Mouse (Mus musculus): ENCODE measurements around the gene Slc37a3. TPM values are rescaled to one million over a fixed set of nuclear protein-coding genes. Genes with fewer than 3 reads are reported as not detected.
A peak's percentile ranks its signal among the peaks of the same experiment; 100 is the strongest.
"Not testable (repeated sequence)": the region's sequence is repeated elsewhere in the genome, so short reads cannot be mapped to it uniquely, and the experiment has no call there.

Slc37a3 gene
- polyA plus RNA-seq, 2 experiments: 42.8 to 62.6 TPM

- no peak for TF ChIP-seq POLR2A (IDR thresholded peaks at IDR 0.05; ENCODE audit: borderline replicate concordance, extremely low read depth, insufficient read depth, insufficient read length)
- H3K36me3 ChIP-seq (ENCODE audit: control insufficient read depth, insufficient read depth, low read length): no peaks in the 10 kb centered on the region
- ATAC-seq (ENCODE audit: low FRiP score, low read depth): no peak
- no peak overlapping the region for H3K4me3 ChIP-seq (replicated peaks; ENCODE audit: low read length)
- no peak overlapping the region for H3K9ac ChIP-seq (ENCODE audit: low read depth, low read length, severe bottlenecking)
- no peak overlapping the region; the same call in 1 of the 2 replicates for H3K4me2 ChIP-seq (replicated peaks; ENCODE audit: low read depth, low read length, severe bottlenecking)
- DNase-seq (ENCODE audit: low spot score): no peak
- H3K9me3 ChIP-seq (ENCODE audit: control insufficient read depth, low read length): no peaks in the 10 kb centered on the region
- 41% methylated on average over 4 of the region's 4 CpGs for WGBS
- H3K4me1 ChIP-seq (ENCODE audit: control insufficient read depth, insufficient read depth, low read length): peaks cover 4% of the 10 kb centered on the region
- no peaks in the 10 kb centered on the region for H3K27me3 ChIP-seq (ENCODE audit: control insufficient read depth, insufficient read depth, low read length)
- H3K27ac ChIP-seq (replicated peaks; ENCODE audit: low read depth, low read length): no peak overlapping the region
Measured at GRCm38 (mm10) chr6:39420867-39421266, 43.4 kb upstream of the Slc37a3 start.

GRCm38 (mm10) chr6:39419851-39420721 lies 42.6 kb upstream of the Slc37a3 start, which contains the start of gene Mkrn1:
Mkrn1 (minus strand) TSS chr6:39420462.
- ATAC-seq (ENCODE audit: low FRiP score, low read depth) (peak; percentile 88), DNase-seq (ENCODE audit: low spot score) (peak; percentile 79)
- H3K9me3 ChIP-seq (ENCODE audit: control insufficient read depth, low read length): no peaks in the 10 kb centered on the region
- peak within 1 kb of the TSS; percentile 72 for H3K4me2 ChIP-seq (replicated peaks; ENCODE audit: low read depth, low read length, severe bottlenecking)
- H3K36me3 ChIP-seq (ENCODE audit: control insufficient read depth, insufficient read depth, low read length): no peaks in the 10 kb centered on the region
- peak within 1 kb of the TSS; percentile 92 for H3K4me3 ChIP-seq (replicated peaks; ENCODE audit: low read length)
- peak within 1 kb of the TSS; percentile 58; the same call in 1 of the 2 replicates for H3K27ac ChIP-seq (replicated peaks; ENCODE audit: low read depth, low read length)
- H3K27me3 ChIP-seq (ENCODE audit: control insufficient read depth, insufficient read depth, low read length): no peaks in the 10 kb centered on the region
- H3K4me1 ChIP-seq (ENCODE audit: control insufficient read depth, insufficient read depth, low read length): peaks cover 4% of the 10 kb centered on the region
- WGBS: under 1% methylated on average over 42 of the region's 82 CpGs
- peak; percentile 30; the same call in 1 of the 2 replicates for TF ChIP-seq POLR2A (IDR thresholded peaks at IDR 0.05; ENCODE audit: borderline replicate concordance, extremely low read depth, insufficient read depth, insufficient read length)
- H3K9ac ChIP-seq (ENCODE audit: low read depth, low read length, severe bottlenecking): peak within 1 kb of the TSS; percentile 76

- H3K4me1 ChIP-seq (ENCODE audit: control insufficient read depth, insufficient read depth, low read length): peaks cover 4% of the 10 kb centered on the region
- under 1% methylated on average over 43 of the region's 43 CpGs for WGBS
- peak overlapping the region; percentile 76 for H3K9ac ChIP-seq (ENCODE audit: low read depth, low read length, severe bottlenecking)
- ATAC-seq (ENCODE audit: low FRiP score, low read depth): no peak; the same call in 1 of the 2 replicates
- H3K4me3 ChIP-seq (replicated peaks; ENCODE audit: low read length): peak overlapping the region; percentile 92
- TF ChIP-seq POLR2A (IDR thresholded peaks at IDR 0.05; ENCODE audit: borderline replicate concordance, extremely low read depth, insufficient read depth, insufficient read length): no peak
- peak; percentile 10 for DNase-seq (ENCODE audit: low spot score)
- no peaks in the 10 kb centered on the region for H3K9me3 ChIP-seq (ENCODE audit: control insufficient read depth, low read length)
- peak overlapping the region; percentile 72 for H3K4me2 ChIP-seq (replicated peaks; ENCODE audit: low read depth, low read length, severe bottlenecking)
- H3K27ac ChIP-seq (replicated peaks; ENCODE audit: low read depth, low read length): peak overlapping the region; percentile 58; the same call in 1 of the 2 replicates
- no peaks in the 10 kb centered on the region for H3K36me3 ChIP-seq (ENCODE audit: control insufficient read depth, insufficient read depth, low read length)
- H3K27me3 ChIP-seq (ENCODE audit: control insufficient read depth, insufficient read depth, low read length): no peaks in the 10 kb centered on the region
Measured at GRCm38 (mm10) chr6:39419386-39419850, 41.9 kb upstream of the Slc37a3 start.

GRCm38 (mm10) chr6:39416654-39417053 lies 39.2 kb upstream of the Slc37a3 start:
- DNase-seq (ENCODE audit: low spot score); H3K27me3 ChIP-seq (ENCODE audit: control insufficient read depth, insufficient read depth, low read length); ATAC-seq (ENCODE audit: low FRiP score, low read depth); H3K9ac ChIP-seq (ENCODE audit: low read depth, low read length, severe bottlenecking); H3K4me2 ChIP-seq (replicated peaks; ENCODE audit: low read depth, low read length, severe bottlenecking); H3K4me3 ChIP-seq (replicated peaks; ENCODE audit: low read length); H3K4me1 ChIP-seq (ENCODE audit: control insufficient read depth, insufficient read depth, low read length); H3K9me3 ChIP-seq (ENCODE audit: control insufficient read depth, low read length); H3K36me3 ChIP-seq (ENCODE audit: control insufficient read depth, insufficient read depth, low read length); H3K27ac ChIP-seq (replicated peaks; ENCODE audit: low read depth, low read length): not testable (repeated sequence)

- H3K9ac ChIP-seq (ENCODE audit: low read depth, low read length, severe bottlenecking): no peak overlapping the region
- ATAC-seq (ENCODE audit: low FRiP score, low read depth) (no peak), DNase-seq (ENCODE audit: low spot score) (peak; percentile 49)
- H3K27me3 ChIP-seq (ENCODE audit: control insufficient read depth, insufficient read depth, low read length): no peaks in the 10 kb centered on the region
- TF ChIP-seq POLR2A (IDR thresholded peaks at IDR 0.05; ENCODE audit: borderline replicate concordance, extremely low read depth, insufficient read depth, insufficient read length): no peak
- no peak overlapping the region for H3K4me2 ChIP-seq (replicated peaks; ENCODE audit: low read depth, low read length, severe bottlenecking)
- no peak overlapping the region for H3K4me3 ChIP-seq (replicated peaks; ENCODE audit: low read length)
- WGBS: 44% methylated on average over 3 of the region's 5 CpGs
- no peaks in the 10 kb centered on the region for H3K36me3 ChIP-seq (ENCODE audit: control insufficient read depth, insufficient read depth, low read length)
- peaks cover 4% of the 10 kb centered on the region for H3K4me1 ChIP-seq (ENCODE audit: control insufficient read depth, insufficient read depth, low read length)
- no peaks in the 10 kb centered on the region for H3K9me3 ChIP-seq (ENCODE audit: control insufficient read depth, low read length)
- no peak overlapping the region for H3K27ac ChIP-seq (replicated peaks; ENCODE audit: low read depth, low read length)
Measured at GRCm38 (mm10) chr6:39415762-39416161, 38.3 kb upstream of the Slc37a3 start.
